Mouse (Mus musculus) spleen, adult 2 months (tissue): Measurements from ENCODE around the gene Ckb.

ENCODE experiments used
- CTCF ChIP-seq: fragments of 200-500 bp; IDR thresholded peaks from 2 replicates; pipeline ENCODE4 v1.5.1; 2011; ENCODE audit warnings: mild to moderate bottlenecking, inconsistent platforms; ENCODE audit not compliant: insufficient read depth, insufficient read length, insufficient replicate concordance; ENCODE audit errors: extremely low read depth
- POLR2A ChIP-seq: fragments of 200-500 bp; IDR thresholded peaks from 2 replicates; pipeline ENCODE4 v1.6.1; 2011; ENCODE audit warnings: low read depth, low read length, inconsistent platforms

GRCm38 (mm10) chr12:111700920-111701458 lies 28.9 kb upstream of the Ckb start:
- no peak for TF ChIP-seq POLR2A
- TF ChIP-seq CTCF, result no peak
